ENCODE assay signal across 13 mouse cellular contexts in the genomic region with DNA sequence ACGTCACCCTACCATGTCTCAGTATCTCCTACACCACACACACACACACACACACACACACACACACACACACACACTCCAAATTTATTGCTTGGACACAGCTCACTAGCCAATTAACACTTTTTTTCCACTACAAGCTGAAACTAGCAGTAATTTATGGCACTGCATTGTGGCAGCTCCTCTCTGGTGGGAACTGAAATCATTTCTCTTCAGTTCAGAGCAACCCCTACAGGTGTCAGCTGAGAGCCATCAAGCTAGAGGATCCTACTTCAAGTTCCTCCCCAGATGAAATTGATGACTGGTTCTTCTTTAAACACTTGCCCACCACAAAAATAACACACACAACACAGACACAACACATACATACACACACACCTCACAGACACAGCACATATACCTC. TPM values are rescaled to one million over a fixed set of nuclear protein-coding genes. Genes with fewer than 3 reads are reported as not detected.
DNase-seq lines count a peak whose midpoint lies in the region; TF ChIP-seq lines count a peak whose summit lies in the region.
"Had no signal": no experiment of that assay in that cellular context is flagged by ENCODE, and none has a peak within 500 bp of the region (broad histone marks: within the 10 kb centered on the region; RNA-seq: fewer than 3 reads in every experiment).

No protein-coding gene starts in this region.

- DNase-seq in layer of hippocampus, postnatal 10 days (ENCODE audit: low spot score in 2 of 2) = peak; percentile 21 to 34
- no peak for DNase-seq in layer of hippocampus, adult 9-11 months
- peak; percentile 72 for DNase-seq in brain, embryonic 14.5 days (ENCODE audit: low read depth)
- peak; percentile 49 to 68 for DNase-seq in cerebellum, postnatal 14 days
- DNase-seq in left cerebral cortex, postnatal 4 days = peak; percentile 8
- no peak for DNase-seq in lung, adult 2 months
- no peak for DNase-seq in adrenal gland, postnatal 14 days
- no peak for DNase-seq in gastrocnemius, postnatal 10 days
- DNase-seq: adrenal gland, postnatal 25 days; gastrocnemius, postnatal 25 days; kidney, adult 2 months; lung, postnatal 14 days; thymus, adult 18-20 months had no signal

- H3K4me3 ChIP-seq in lung, adult 2 months (replicated peaks; ENCODE audit: extremely low read depth, low read depth, low read length) = no peak overlapping the region

- intact Hi-C loops in left cerebral cortex, postnatal 4 days (cut with DNase I) = loop anchor here (5.0 to 10.0 kb wide), 2 partner anchors 324 to 463 kb away; no protein-coding TSS in a partner anchor

- 69% methylated on average over 1 of the region's 1 CpGs for WGBS in lung, adult 2 months

- TF ChIP-seq POLR2A in brain, embryonic 14.5 days (IDR thresholded peaks at IDR 0.05; ENCODE audit: borderline replicate concordance, extremely low read depth, insufficient read depth, insufficient read length, poor library complexity, severe bottlenecking) = no peak
- TF ChIP-seq POLR2A in lung, adult 2 months (IDR thresholded peaks at IDR 0.05; ENCODE audit: borderline replicate concordance, extremely low read depth, low read depth, low read length) = no peak

- TF ChIP-seq CTCF in brain, embryonic 14.5 days (IDR thresholded peaks at IDR 0.05; ENCODE audit: borderline replicate concordance, extremely low read depth, insufficient read depth, insufficient read length) = no peak
- TF ChIP-seq CTCF in lung, adult 2 months (IDR thresholded peaks at IDR 0.05; ENCODE audit: insufficient read depth, low read length) = no peak

- H3K4me1 ChIP-seq in lung, adult 2 months (ENCODE audit: control insufficient read depth, insufficient read depth, low read length) = no peaks in the 10 kb centered on the region

RNA-seq across cellular contexts. Expression of gene Nrxn1, which starts 2.2 kb away (rescaled TPM):
- total RNA-seq in layer of hippocampus, postnatal 10 days (2021) = 100 to 1,000 TPM; 525 to 620 TPM
- polyA plus RNA-seq in brain, embryonic 14.5 days (2012; rRNA removed) = 68.4 and 123 TPM in 2 replicates
- total RNA-seq in left cerebral cortex, postnatal 4 days (2021) = 100 to 1,000 TPM; 630 to 637 TPM
- 2.4 and 2.7 TPM in 2 replicates for polyA plus RNA-seq in lung, adult 2 months (2012; rRNA removed)
- 10.4 and 14.0 TPM in 2 replicates for total RNA-seq in adrenal gland, postnatal 14 days (2021)
- 1 to 10 TPM; 2.1 to 3.9 TPM for total RNA-seq in gastrocnemius, postnatal 10 days (2021)

Comparison
In these comparisons a context has a peak if more than half of its experiments do, and no peak if none do; other contexts are left out.
1. DNase-seq: peak in layer of hippocampus, postnatal 10 days (2 of 2), brain, embryonic 14.5 days (single experiment), cerebellum, postnatal 14 days (2 of 2) and left cerebral cortex, postnatal 4 days (single experiment); none in layer of hippocampus, adult 9-11 months (single experiment), lung, adult 2 months (single experiment), adrenal gland, postnatal 14 days (single experiment) and gastrocnemius, postnatal 10 days (single experiment).
2. RNA of gene Nrxn1, which starts 2.2 kb away (total RNA-seq): 630 to 637 TPM in left cerebral cortex, postnatal 4 days and 525 to 620 TPM in layer of hippocampus, postnatal 10 days; 10.4 to 14.0 TPM in adrenal gland, postnatal 14 days and 2.1 to 3.9 TPM in gastrocnemius, postnatal 10 days; every median in the first group is over 10 times any median in the second.